Mouse (Mus musculus) lung, postnatal 10 days (tissue): ENCODE results near the gene Unc13d.
"Not testable (repeated sequence)": the region's sequence is repeated elsewhere in the genome, so short reads cannot be mapped to it uniquely, and the experiment has no call there.

Experiments used
- DNase-seq: peaks from one replicate; pipeline ENCODE4 v3.0.0; 2021

Gene Unc13d

GRCm38 (mm10) chr11:116077446-116078204 lies at the start of gene Unc13d:
TSS of gene Unc13d (minus strand) at chr11:116077961.
- peak; percentile 74 for DNase-seq

- no peak for DNase-seq
Measured at GRCm38 (mm10) chr11:116126261-116126660, 48.5 kb upstream of the Unc13d start.

GRCm38 (mm10) chr11:116121731-116122245 lies 44.0 kb upstream of the Unc13d start:
- not testable (repeated sequence) for DNase-seq

- peak; percentile 36 for DNase-seq
Measured at GRCm38 (mm10) chr11:116117819-116118218, 40.1 kb upstream of the Unc13d start.

- no peak for DNase-seq
Measured at GRCm38 (mm10) chr11:116117241-116117640, 39.5 kb upstream of the Unc13d start.

- DNase-seq, result peak; percentile 27
Measured at GRCm38 (mm10) chr11:116111611-116112203, 33.9 kb upstream of the Unc13d start.

GRCm38 (mm10) chr11:116111067-116111466 lies 33.3 kb upstream of the Unc13d start:
- DNase-seq, result no peak

- DNase-seq, result peak; percentile 61
Measured at GRCm38 (mm10) chr11:116110540-116110939, 32.8 kb upstream of the Unc13d start.

- peak; percentile 89 for DNase-seq
Measured at GRCm38 (mm10) chr11:116110131-116110530, 32.4 kb upstream of the Unc13d start.

GRCm38 (mm10) chr11:116109441-116110081 lies 31.8 kb upstream of the Unc13d start:
- peak; percentile 56 for DNase-seq

GRCm38 (mm10) chr11:116108464-116109137 lies 30.8 kb upstream of the Unc13d start:
- peak; percentile 82 for DNase-seq

- DNase-seq, result no peak
Measured at GRCm38 (mm10) chr11:116107777-116108285, 30.1 kb upstream of the Unc13d start.

- peak; percentile 44 for DNase-seq
Measured at GRCm38 (mm10) chr11:116106963-116107776, 29.4 kb upstream of the Unc13d start.

- DNase-seq, result no peak
Measured at GRCm38 (mm10) chr11:116106154-116106962, 28.6 kb upstream of the Unc13d start.

GRCm38 (mm10) chr11:116105065-116105464 lies 27.3 kb upstream of the Unc13d start:
- DNase-seq, result no peak

- peak; percentile 75 for DNase-seq
Measured at GRCm38 (mm10) chr11:116104006-116104646, 26.4 kb upstream of the Unc13d start.

GRCm38 (mm10) chr11:116103572-116103971 lies 25.8 kb upstream of the Unc13d start:
- DNase-seq, result peak; percentile 50

- DNase-seq, result peak; percentile 27
Measured at GRCm38 (mm10) chr11:116102472-116102871, 24.7 kb upstream of the Unc13d start.

- DNase-seq, result peak; percentile 66
Measured at GRCm38 (mm10) chr11:116101931-116102381, 24.2 kb upstream of the Unc13d start.

- DNase-seq, result no peak
Measured at GRCm38 (mm10) chr11:116100839-116101238, 23.1 kb upstream of the Unc13d start.
